Mouse (Mus musculus): Measurements from ENCODE around the gene Zbtb40. TPM values are rescaled to one million over a fixed set of nuclear protein-coding genes. Genes with fewer than 3 reads are reported as not detected.

Zbtb40 gene
- total and polyA plus RNA-seq, 3 experiments = 2.7 to 7.1 (median 6.7) TPM

- no peak for DNase-seq (ENCODE audit: extremely low read depth)
Measured at GRCm38 (mm10) chr4:137025133-137025532, 23.5 kb downstream of the Zbtb40 start.

GRCm38 (mm10) chr4:137020065-137020464, 28.5 kb downstream of the Zbtb40 start:
- H3K4me2 ChIP-seq (ENCODE audit: insufficient read depth, low read depth, poor library complexity, severe bottlenecking) = no peak overlapping the region
- no peaks in the 10 kb centered on the region for H3K4me1 ChIP-seq (ENCODE audit: control insufficient read depth in 1 of 2, insufficient read depth in 2 of 2)
- H3K79me2 ChIP-seq (replicated peaks; ENCODE audit: control insufficient read depth, extremely low read depth, insufficient read depth, poor library complexity, severe bottlenecking) = no peaks in the 10 kb centered on the region
- peaks cover 21 to 50% of the 10 kb centered on the region in 2 experiments for H3K36me3 ChIP-seq (replicated peaks in 1 of 2; ENCODE audit: control insufficient read depth in 1 of 2, insufficient read depth in 1 of 2, low read length in 1 of 2)
- in situ Hi-C loops (cut with MboI; ENCODE audit: low pct_ligation_motif_present, low pct_unique_long_range_greater_than_20kb, low sequenced_read_pairs) = no loop called here
- dilution Hi-C loops (cut with MboI; ENCODE audit: extremely low pct_ligation_motif_present, extremely low pct_unique_long_range_greater_than_20kb, low sequenced_read_pairs) = no loop called here
- H3K9me3 ChIP-seq (replicated peaks; ENCODE audit: low read length) = no peaks in the 10 kb centered on the region
- TF ChIP-seq CTCF (conservative IDR thresholded peaks at IDR 0.05 in 1 of 2, IDR thresholded peaks at IDR 0.05 in 1 of 2; ENCODE audit: low read depth in 2 of 2, low read length in 2 of 2) (no peak), KAT2A (IDR thresholded peaks at IDR 0.05; ENCODE audit: insufficient replicate concordance, low read length) (no peak), JUND (conservative IDR thresholded peaks at IDR 0.05; ENCODE audit: low read depth, low read length) (no peak), SIN3A (IDR thresholded peaks at IDR 0.05; ENCODE audit: low read length) (no peak), JUN (IDR thresholded peaks at IDR 0.05; ENCODE audit: insufficient read depth, low read depth, low read length) (no peak), CHD2 (IDR thresholded peaks at IDR 0.05; ENCODE audit: low read length) (no peak)
- H3K4me3 ChIP-seq (replicated peaks in 1 of 3; ENCODE audit: low read depth in 2 of 3, low read length in 2 of 3, poor library complexity in 1 of 3) = no peak overlapping the region
- no peak overlapping the region for H3K9ac ChIP-seq (ENCODE audit: insufficient read depth, low read depth)
- H3K27me3 ChIP-seq (replicated peaks) = no peaks in the 10 kb centered on the region
- no peak for DNase-seq (ENCODE audit: extremely low read depth)
- H3K27ac ChIP-seq (ENCODE audit: insufficient read depth, low read depth) = no peak overlapping the region

More at GRCm38 (mm10) chr4:137025133-137025532, 23.5 kb downstream of the Zbtb40 start:
- H3K4me1 ChIP-seq (ENCODE audit: control insufficient read depth in 1 of 2, insufficient read depth in 2 of 2) = no peaks in the 10 kb centered on the region
- H3K4me3 ChIP-seq (replicated peaks in 1 of 3; ENCODE audit: low read depth in 2 of 3, low read length in 2 of 3, poor library complexity in 1 of 3) = no peak overlapping the region
- H3K9me3 ChIP-seq (replicated peaks; ENCODE audit: low read length) = no peaks in the 10 kb centered on the region
- in situ Hi-C loops (cut with MboI; ENCODE audit: low pct_ligation_motif_present, low pct_unique_long_range_greater_than_20kb, low sequenced_read_pairs) = no loop called here
- no peak for TF ChIP-seq MEF2A (IDR thresholded peaks at IDR 0.05; ENCODE audit: borderline replicate concordance, low read depth, low read length)
- TF ChIP-seq MYC (IDR thresholded peaks at IDR 0.05; ENCODE audit: low read depth, low read length) = no peak
- no peak for TF ChIP-seq TCF12 (IDR thresholded peaks at IDR 0.05; ENCODE audit: low read depth, low read length)
- TF ChIP-seq KAT2A (IDR thresholded peaks at IDR 0.05; ENCODE audit: insufficient replicate concordance, low read length) = no peak
- no peak for TF ChIP-seq MXI1 (IDR thresholded peaks at IDR 0.05; ENCODE audit: low read depth, low read length)
- TF ChIP-seq ELF1 (IDR thresholded peaks at IDR 0.05; ENCODE audit: low read depth, low read length) = no peak
- TF ChIP-seq CHD2 (IDR thresholded peaks at IDR 0.05; ENCODE audit: low read length) = no peak
- no peak for TF ChIP-seq GABPA (IDR thresholded peaks at IDR 0.05; ENCODE audit: insufficient replicate concordance, low read depth, low read length)
- no peak for TF ChIP-seq RCOR1 (conservative IDR thresholded peaks at IDR 0.05; ENCODE audit: low read depth, low read length)
- TF ChIP-seq SIN3A (IDR thresholded peaks at IDR 0.05; ENCODE audit: low read length) = no peak
- no peak for TF ChIP-seq USF2 (conservative IDR thresholded peaks at IDR 0.05; ENCODE audit: low read depth, low read length)
- TF ChIP-seq ZC3H11A (IDR thresholded peaks at IDR 0.05; ENCODE audit: low read depth, low read length) = no peak
- no peak overlapping the region for H3K27ac ChIP-seq (ENCODE audit: insufficient read depth, low read depth)
- dilution Hi-C loops (cut with MboI; ENCODE audit: extremely low pct_ligation_motif_present, extremely low pct_unique_long_range_greater_than_20kb, low sequenced_read_pairs) = no loop called here
- peaks cover 0 to 24% of the 10 kb centered on the region in 2 experiments for H3K36me3 ChIP-seq (replicated peaks in 1 of 2; ENCODE audit: control insufficient read depth in 1 of 2, insufficient read depth in 1 of 2, low read length in 1 of 2)
- no peak overlapping the region for H3K4me2 ChIP-seq (ENCODE audit: insufficient read depth, low read depth, poor library complexity, severe bottlenecking)
- H3K9ac ChIP-seq (ENCODE audit: insufficient read depth, low read depth) = no peak overlapping the region
- H3K79me2 ChIP-seq (replicated peaks; ENCODE audit: control insufficient read depth, extremely low read depth, insufficient read depth, poor library complexity, severe bottlenecking) = no peaks in the 10 kb centered on the region
- H3K27me3 ChIP-seq (replicated peaks) = no peaks in the 10 kb centered on the region

Measured in CH12.LX (cell line).